Mouse (Mus musculus) heart, embryonic 16.5 days (tissue): ENCODE measurements around the gene A530084C06Rik. TPM values are rescaled to one million over a fixed set of nuclear protein-coding genes. Genes with fewer than 3 reads are reported as not detected.

ENCODE experiments used
- ATAC-seq: fragments of 200-750 bp; cut with Nextera tagmentation; replicated peaks from 2 replicates; pipeline ENCODE4 v1.8.0; 2017; ENCODE audit warnings: moderate number of reproducible peaks; ENCODE audit not compliant: insufficient read depth, low FRiP score; ENCODE audit errors: extremely low read depth
- H3K27ac ChIP-seq: fragments of 300-500 bp; sonication (generic); 2 replicates; pipeline ENCODE4 v1.5.1; 2014; ENCODE audit warnings: mild to moderate bottlenecking, low read length, control low read depth, moderate library complexity
- H3K27me3 ChIP-seq: fragments of 300-500 bp; sonication (generic); 2 replicates; pipeline ENCODE4 v1.6.1; 2014; ENCODE audit warnings: low read length, mixed read lengths; ENCODE audit not compliant: control insufficient read depth, insufficient read depth
- H3K36me3 ChIP-seq: fragments of 300-500 bp; sonication (generic); 2 replicates; pipeline ENCODE4 v1.6.1; 2014; ENCODE audit not compliant: control insufficient read depth, insufficient read depth
- H3K4me1 ChIP-seq: fragments of 300-500 bp; sonication (generic); 2 replicates; pipeline ENCODE4 v1.6.1; 2014; ENCODE audit warnings: low read length, mixed read lengths; ENCODE audit not compliant: control insufficient read depth, insufficient read depth
- H3K4me2 ChIP-seq: fragments of 300-500 bp; sonication (generic); 2 replicates; pipeline ENCODE4 v1.6.1; 2014; ENCODE audit warnings: low read depth, mild to moderate bottlenecking, control low read depth, low read length
- H3K4me3 ChIP-seq: fragments of 300-500 bp; sonication (generic); 2 replicates; pipeline ENCODE4 v1.5.1; 2014; ENCODE audit warnings: mild to moderate bottlenecking, control low read depth, low read length
- H3K9ac ChIP-seq: fragments of 300-500 bp; sonication (generic); 2 replicates; pipeline ENCODE4 v1.6.1; 2014; ENCODE audit warnings: low read length, control low read depth
- H3K9me3 ChIP-seq: fragments of 300-500 bp; sonication (generic); replicated peaks from 2 replicates; pipeline ENCODE4 v1.6.1; 2016; ENCODE audit warnings: low read length; ENCODE audit not compliant: control insufficient read depth
- WGBS: fragments of 180-500 bp; shearing (Covaris S2); extraction: QIAGEN DNeasy Blood & Tissue Kit; methylation state at CpG from one replicate; pipeline ENCODE4 v1.1.7; 2014; 5-methylcytosine and 5-hydroxymethylcytosine counted together
- polyA plus RNA-seq: library from polyadenylated mRNA; unstranded; fragments of >200 nt; fragmentation: Nextera tagmentation; extraction: Ambion mirVana; gene quantifications from 2 replicates; pipeline ENCODE4 v1.2.1, GENCODE M21; 2015

The A530084C06Rik gene
- polyA plus RNA-seq, 1 experiment from 2014 or later, result not detected

DNA sequence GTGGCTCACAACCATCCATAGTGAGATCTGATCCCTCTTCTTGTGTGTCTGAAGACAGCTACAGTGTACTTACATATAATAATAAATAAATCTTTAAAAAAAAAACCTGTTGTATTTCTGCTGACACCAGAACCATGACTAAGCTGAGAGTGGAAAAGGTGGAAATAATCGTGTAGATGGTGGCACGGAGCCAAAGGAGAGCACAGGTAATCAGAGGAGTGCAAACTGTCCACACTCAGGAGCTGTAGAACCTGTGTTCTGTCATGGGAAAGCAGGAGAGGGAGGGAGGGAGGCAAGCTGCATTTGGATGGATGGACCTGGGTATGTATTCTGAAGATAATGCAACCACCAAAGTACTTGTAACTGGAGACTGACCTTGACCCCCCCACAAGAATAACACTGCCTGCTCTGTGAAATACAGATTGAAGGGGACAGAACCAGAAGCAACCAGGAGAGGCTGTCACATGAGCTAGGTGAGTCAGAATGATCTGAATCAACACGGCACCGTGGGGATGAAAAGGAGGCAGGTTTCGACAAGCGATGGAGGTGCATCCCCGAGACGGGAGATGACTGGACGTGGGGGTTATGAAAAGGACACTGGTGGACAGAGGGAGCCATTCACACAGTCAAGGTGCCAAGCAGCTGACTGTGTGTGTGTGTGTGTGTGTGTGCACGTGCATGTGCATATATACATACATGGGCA is 13.8 kb upstream of the A530084C06Rik start:
- Histone ChIP-seq H3K27me3 (peaks cover 13% of the 10 kb centered on the region), H3K4me3 (no peak overlapping the region), H3K9me3 (no peaks in the 10 kb centered on the region), H3K4me1 (no peaks in the 10 kb centered on the region), H3K27ac (no peak overlapping the region), H3K36me3 (no peaks in the 10 kb centered on the region), H3K4me2 (no peak overlapping the region), H3K9ac (no peak overlapping the region)
- 82% methylated on average over 10 of the region's 10 CpGs for WGBS
- no peak for ATAC-seq

DNA sequence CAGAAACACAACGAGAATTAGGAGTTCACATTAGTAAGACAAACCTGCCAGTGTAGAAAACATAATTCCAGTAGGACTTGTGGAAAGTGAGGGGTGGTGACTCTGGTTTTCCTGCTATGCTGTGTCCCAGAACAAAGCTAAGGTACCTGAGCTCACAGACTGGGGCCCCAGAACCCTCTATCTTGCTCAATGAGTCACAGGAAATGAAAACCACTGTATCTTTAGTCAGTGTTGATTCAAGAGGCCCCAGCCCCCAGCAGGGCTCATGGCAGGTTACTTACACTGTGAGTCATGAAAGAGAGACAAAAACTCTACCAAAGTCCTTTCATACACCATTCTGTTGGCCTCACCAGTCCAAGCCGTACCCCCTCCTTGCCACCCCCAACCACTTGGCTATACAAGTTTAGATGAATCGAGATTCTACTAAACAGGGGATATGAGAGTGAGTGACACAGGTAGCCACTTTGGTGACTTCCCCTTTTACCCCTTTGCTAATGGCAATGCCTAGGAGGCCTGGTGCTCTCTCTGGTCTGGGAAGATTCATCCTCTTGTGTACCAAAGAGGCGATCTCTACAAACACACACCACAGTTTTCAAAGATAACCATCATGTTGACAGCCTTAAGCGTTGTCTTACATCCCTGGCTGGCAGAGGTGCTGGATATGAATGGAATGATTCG is 8.6 kb upstream of the A530084C06Rik start:
- Histone ChIP-seq H3K27ac (no peak overlapping the region), H3K4me3 (no peak overlapping the region), H3K4me1 (peaks cover 7% of the 10 kb centered on the region), H3K9me3 (no peaks in the 10 kb centered on the region), H3K36me3 (no peaks in the 10 kb centered on the region), H3K4me2 (no peak overlapping the region), H3K27me3 (peaks cover 31% of the 10 kb centered on the region), H3K9ac (no peak overlapping the region)
- 69% methylated on average over 6 of the region's 6 CpGs for WGBS
- 0 out of 2 replicates have a peak, but pooled peaks have one; percentile 28 for ATAC-seq

DNA sequence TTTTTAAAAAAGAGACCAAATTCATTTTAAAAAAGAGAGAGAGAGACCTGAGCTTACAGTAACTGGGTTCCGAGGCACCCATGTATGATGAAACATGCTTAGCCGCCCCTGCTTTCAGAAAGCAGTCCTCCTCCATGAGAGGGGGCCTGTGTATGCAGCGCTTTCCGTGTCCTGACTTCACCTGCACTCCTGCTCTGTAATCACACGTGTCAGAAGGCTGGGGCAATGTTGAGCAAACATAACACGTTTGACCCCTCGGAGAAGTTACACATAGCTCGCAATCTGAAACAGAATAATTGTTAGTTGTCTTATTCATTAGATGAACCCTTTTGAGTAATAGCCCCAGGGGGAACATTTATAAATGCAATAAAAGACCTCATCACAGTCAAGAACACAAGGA is 8.0 kb upstream of the A530084C06Rik start:
- ATAC-seq, result no peak
- no peaks in the 10 kb centered on the region for H3K9me3 ChIP-seq
- no peak overlapping the region for H3K4me3 ChIP-seq
- H3K27ac ChIP-seq, result no peak overlapping the region
- H3K4me1 ChIP-seq, result peaks cover 7% of the 10 kb centered on the region
- H3K4me2 ChIP-seq, result no peak overlapping the region
- peaks cover 37% of the 10 kb centered on the region for H3K27me3 ChIP-seq
- no peak overlapping the region for H3K9ac ChIP-seq
- no peaks in the 10 kb centered on the region for H3K36me3 ChIP-seq
- 73% methylated on average over 8 of the region's 8 CpGs for WGBS

DNA sequence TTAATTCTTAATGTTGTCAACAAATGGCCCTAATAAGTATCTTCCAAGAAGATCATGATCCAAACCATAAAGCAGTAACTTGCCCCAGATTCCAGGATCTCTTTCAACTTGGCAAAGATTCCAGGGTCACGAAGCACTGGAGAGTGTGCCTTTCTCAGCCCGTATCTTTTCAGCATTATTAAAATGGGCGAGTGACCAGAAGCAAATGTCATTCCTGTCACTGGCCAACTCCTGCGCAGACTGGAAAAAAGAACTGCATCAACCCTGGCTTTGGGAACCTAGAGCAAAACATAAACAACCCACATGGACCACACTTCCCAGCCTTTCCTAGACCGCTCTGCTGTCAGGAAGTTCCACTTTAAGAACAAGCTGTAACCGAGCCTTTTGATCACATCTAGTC is 5.3 kb upstream of the A530084C06Rik start:
- H3K9ac ChIP-seq, result no peak overlapping the region
- 29% methylated on average over 6 of the region's 6 CpGs for WGBS
- no peak for ATAC-seq
- H3K27ac ChIP-seq, result no peak overlapping the region
- H3K4me1 ChIP-seq, result peaks cover 7% of the 10 kb centered on the region
- peaks cover 55% of the 10 kb centered on the region for H3K27me3 ChIP-seq
- H3K4me3 ChIP-seq, result no peak overlapping the region
- H3K36me3 ChIP-seq, result no peaks in the 10 kb centered on the region
- no peaks in the 10 kb centered on the region for H3K9me3 ChIP-seq
- no peak overlapping the region for H3K4me2 ChIP-seq

DNA sequence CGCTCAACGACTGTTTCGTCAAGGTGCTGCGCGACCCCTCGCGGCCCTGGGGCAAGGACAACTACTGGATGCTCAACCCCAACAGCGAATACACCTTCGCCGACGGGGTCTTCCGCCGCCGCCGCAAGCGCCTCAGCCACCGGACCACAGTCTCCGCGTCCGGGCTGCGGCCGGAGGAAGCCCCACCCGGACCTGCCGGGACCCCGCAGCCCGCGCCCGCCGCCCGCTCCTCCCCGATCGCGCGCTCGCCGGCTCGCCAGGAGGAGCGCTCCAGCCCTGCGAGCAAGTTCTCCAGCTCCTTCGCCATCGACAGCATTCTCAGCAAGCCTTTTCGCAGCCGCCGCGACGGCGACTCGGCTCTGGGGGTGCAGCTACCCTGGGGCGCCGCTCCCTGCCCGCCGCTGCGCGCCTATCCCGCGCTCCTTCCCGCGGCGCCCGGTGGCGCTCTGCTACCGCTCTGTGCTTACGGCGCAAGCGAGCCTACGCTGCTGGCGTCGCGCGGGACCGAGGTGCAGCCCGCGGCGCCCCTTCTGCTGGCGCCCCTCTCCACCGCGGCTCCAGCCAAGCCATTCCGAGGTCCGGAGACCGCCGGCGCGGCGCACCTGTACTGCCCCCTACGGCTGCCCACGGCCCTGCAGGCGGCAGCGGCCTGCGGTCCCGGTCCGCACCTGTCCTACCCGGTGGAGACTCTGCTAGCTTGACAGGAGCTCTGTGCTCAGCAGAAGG is 449 bp upstream of the A530084C06Rik start:
- peak overlapping the region; percentile 73 for H3K4me3 ChIP-seq
- peak overlapping the region; percentile 100 for H3K4me2 ChIP-seq
- peaks cover 91% of the 10 kb centered on the region for H3K27me3 ChIP-seq
- no peaks in the 10 kb centered on the region for H3K9me3 ChIP-seq
- no peaks in the 10 kb centered on the region for H3K36me3 ChIP-seq
- peaks cover 11% of the 10 kb centered on the region for H3K4me1 ChIP-seq
- peak overlapping the region; percentile 8 for H3K9ac ChIP-seq
- peak; percentile 53; the same call in 1 of the 2 replicates for ATAC-seq
- H3K27ac ChIP-seq, result no peak overlapping the region
- WGBS, result under 1% methylated on average over 92 of the region's 92 CpGs

DNA sequence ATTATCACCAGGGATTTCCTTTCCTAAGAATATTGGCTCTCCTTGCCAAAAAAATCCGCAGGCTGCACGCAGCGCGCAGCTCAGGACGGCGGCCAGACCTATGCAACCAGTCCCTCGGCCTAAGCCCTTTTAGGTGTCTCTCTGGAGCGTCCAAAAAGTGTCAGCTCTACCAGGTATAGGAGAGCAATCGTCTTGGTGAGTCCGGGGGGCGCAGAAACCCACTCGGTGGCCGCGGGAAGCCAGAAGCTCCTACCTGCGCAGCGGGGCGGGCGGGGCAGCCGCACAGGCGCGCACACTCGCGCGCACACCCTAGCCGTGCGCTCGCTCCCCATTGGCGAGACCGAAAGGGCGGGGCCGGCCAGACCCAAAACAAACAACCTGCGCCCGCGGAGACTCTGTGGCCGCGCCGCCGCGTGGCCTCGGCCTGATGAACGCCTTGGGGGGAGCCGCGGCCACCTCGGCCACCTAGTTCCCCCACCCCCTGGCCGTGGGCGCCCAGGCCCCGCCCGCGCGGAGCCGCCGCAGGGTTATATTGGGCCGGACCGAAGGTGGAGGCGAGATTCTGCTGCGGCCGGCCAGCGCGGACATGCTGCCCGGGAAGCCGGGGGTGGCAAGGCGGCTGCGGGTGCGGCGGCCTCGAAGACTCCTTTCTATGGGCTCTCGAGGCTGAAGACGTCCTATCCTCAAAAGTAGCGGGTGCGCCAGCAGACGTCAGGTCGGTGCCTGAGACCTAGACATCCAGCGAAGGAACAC is 1.2 kb downstream of the A530084C06Rik start:
- peak; percentile 42; the same call in 1 of the 2 replicates for ATAC-seq
- Histone ChIP-seq H3K4me2 (peak overlapping the region; percentile 100), H3K9me3 (no peaks in the 10 kb centered on the region), H3K4me3 (peak overlapping the region; percentile 73), H3K36me3 (no peaks in the 10 kb centered on the region), H3K27me3 (peaks cover 91% of the 10 kb centered on the region), H3K4me1 (peaks cover 8% of the 10 kb centered on the region), H3K9ac (peak overlapping the region; percentile 56; the same call in 1 of the 2 replicates), H3K27ac (no peak overlapping the region)
- WGBS, result under 1% methylated on average over 73 of the region's 73 CpGs

DNA sequence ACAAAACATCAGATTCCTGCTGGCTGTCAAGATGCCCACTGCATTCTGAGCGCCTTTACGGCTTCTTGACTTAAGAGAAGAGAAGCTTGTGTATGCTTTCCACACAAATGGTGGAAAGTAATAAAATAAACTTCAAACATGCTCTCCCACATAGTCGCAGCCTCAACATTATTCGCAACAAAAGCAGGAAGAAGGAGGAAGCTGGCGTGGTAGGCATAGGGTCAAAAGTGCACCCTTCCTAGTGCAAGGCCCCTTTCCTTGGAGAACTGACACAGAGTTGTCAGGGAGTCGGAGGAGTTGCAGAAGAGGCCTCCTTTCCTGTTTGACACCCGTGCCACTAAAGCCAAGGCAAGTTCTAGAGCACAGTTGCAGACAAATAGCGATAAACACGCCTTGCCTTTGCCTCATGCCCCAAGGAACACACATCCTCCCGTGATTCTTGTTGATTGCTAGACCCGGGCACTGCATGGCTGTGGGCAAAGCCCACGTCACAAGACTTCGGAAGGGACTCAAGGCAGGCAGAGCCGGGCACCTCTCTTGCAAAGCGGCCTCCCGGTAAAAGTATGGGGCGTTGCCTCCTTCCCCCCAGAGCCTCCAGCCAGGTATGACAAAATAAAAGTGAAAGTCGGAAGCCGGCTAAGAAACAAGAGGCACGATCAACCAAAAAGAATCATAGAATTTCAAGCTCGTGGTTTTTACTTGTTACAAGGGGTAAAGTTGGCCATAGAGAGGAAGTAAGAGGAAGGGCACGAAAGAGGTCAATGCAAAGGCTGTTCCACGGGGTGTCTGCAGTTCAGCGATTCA is 2.0 kb downstream of the A530084C06Rik start:
- WGBS, result 12% methylated on average over 24 of the region's 24 CpGs

DNA sequence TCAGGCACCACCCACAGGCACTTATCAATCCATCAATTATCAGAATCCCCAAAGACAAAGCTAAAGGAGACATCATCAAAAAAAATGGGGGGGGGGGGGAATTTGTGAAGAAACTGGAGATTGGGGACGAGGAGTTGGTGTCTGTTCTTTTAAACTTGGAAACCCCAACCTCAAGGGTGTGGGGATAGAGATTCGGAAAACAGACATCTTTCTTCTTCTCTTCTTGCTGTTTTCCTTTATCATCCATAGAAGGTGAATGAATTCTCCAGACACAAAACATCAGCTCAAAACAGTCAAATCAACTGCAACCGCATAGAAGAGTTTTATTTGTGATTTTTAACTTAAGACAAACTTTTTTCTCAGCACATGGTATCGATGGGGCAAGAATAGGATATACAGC is 3.3 kb downstream of the A530084C06Rik start, which contains the start of gene Foxq1:
TSS of gene Foxq1 (plus strand) at position 301 of the 400 bp plus-strand sequence.
- Histone ChIP-seq H3K27ac (no peak within 1 kb of the TSS), H3K4me3 (no peak within 1 kb of the TSS), H3K4me2 (no peak within 1 kb of the TSS), H3K4me1 (peaks cover 8% of the 10 kb centered on the region), H3K36me3 (no peaks in the 10 kb centered on the region), H3K9me3 (no peaks in the 10 kb centered on the region), H3K9ac (no peak within 1 kb of the TSS), H3K27me3 (peaks cover 70% of the 10 kb centered on the region)
- no peak for ATAC-seq
- 78% methylated on average over 4 of the region's 4 CpGs for WGBS

More for the DNA sequence above, 2.0 kb downstream of the A530084C06Rik start:
- ATAC-seq, result no peak
- H3K4me2 ChIP-seq, result peak overlapping the region; percentile 100
- peak overlapping the region; percentile 73 for H3K4me3 ChIP-seq
- H3K9ac ChIP-seq, result no peak overlapping the region
- no peaks in the 10 kb centered on the region for H3K36me3 ChIP-seq
- H3K27me3 ChIP-seq, result peaks cover 83% of the 10 kb centered on the region
- H3K9me3 ChIP-seq, result no peaks in the 10 kb centered on the region
- H3K27ac ChIP-seq, result no peak overlapping the region
- peaks cover 8% of the 10 kb centered on the region for H3K4me1 ChIP-seq
